Mouse (Mus musculus) forebrain, embryonic 11.5 days (tissue): ENCODE measurements around the gene Mcu. TPM values are rescaled to one million over a fixed set of nuclear protein-coding genes. Genes with fewer than 3 reads are reported as not detected.

Experiments
- ATAC-seq: fragments of 200-750 bp; cut with Nextera tagmentation; replicated peaks from 2 replicates; pipeline ENCODE4 v1.8.0; 2017; ENCODE audit warnings: moderate TSS enrichment; ENCODE audit not compliant: low FRiP score
- DNase-seq: peaks from one replicate; pipeline ENCODE4 v3.0.0-alpha.2; 2017; ENCODE audit warnings: low spot score
- H3K27ac ChIP-seq: fragments of 300-500 bp; sonication (generic); 2 replicates; pipeline ENCODE4 v1.5.1; 2014; ENCODE audit warnings: low read depth, low read length
- H3K27me3 ChIP-seq: fragments of 300-500 bp; sonication (generic); 2 replicates; pipeline ENCODE4 v1.6.1; 2014; ENCODE audit warnings: mild to moderate bottlenecking, low read length, mixed read lengths; ENCODE audit not compliant: control insufficient read depth, insufficient read depth
- H3K36me3 ChIP-seq: fragments of 300-500 bp; sonication (generic); 2 replicates; pipeline ENCODE4 v1.6.1; 2014; ENCODE audit warnings: mild to moderate bottlenecking, low read length, moderate library complexity, mixed read lengths; ENCODE audit not compliant: control insufficient read depth, insufficient read depth
- H3K4me1 ChIP-seq: fragments of 300-500 bp; sonication (generic); replicated peaks from 2 replicates; pipeline ENCODE4 v1.6.1; 2014; ENCODE audit warnings: low read length, mixed read lengths; ENCODE audit not compliant: control insufficient read depth, insufficient read depth
- H3K4me2 ChIP-seq: fragments of 300-500 bp; sonication (generic); 2 replicates; pipeline ENCODE4 v1.6.1; 2014; ENCODE audit warnings: low read depth, mild to moderate bottlenecking, low read length, moderate library complexity, mixed read lengths; ENCODE audit not compliant: severe bottlenecking
- H3K4me3 ChIP-seq: fragments of 300-500 bp; sonication (generic); 2 replicates; pipeline ENCODE4 v1.5.1; 2014; ENCODE audit warnings: low read depth, low read length
- H3K9ac ChIP-seq: fragments of 300-500 bp; sonication (generic); 2 replicates; pipeline ENCODE4 v1.6.1; 2014; ENCODE audit warnings: low read length
- H3K9me3 ChIP-seq: fragments of 300-500 bp; sonication (generic); 2 replicates; pipeline ENCODE4 v1.6.1; 2016; ENCODE audit warnings: low read length, mixed read lengths; ENCODE audit not compliant: control insufficient read depth
- WGBS: fragments of 180-500 bp; shearing (Covaris S2); extraction: QIAGEN DNeasy Blood & Tissue Kit; methylation state at CpG from one replicate; pipeline ENCODE4 v1.1.7; 2014; 5-methylcytosine and 5-hydroxymethylcytosine counted together
- polyA plus RNA-seq: library from polyadenylated mRNA; unstranded; fragments of >200 nt; fragmentation: Nextera tagmentation; extraction: Ambion mirVana; gene quantifications from 2 replicates; pipeline ENCODE4 v1.2.1, GENCODE M21; 2014

The Mcu gene
- polyA plus RNA-seq, 1 experiment from 2014 or later: 22.3 TPM

- Histone ChIP-seq H3K4me2 (no peak overlapping the region), H3K27me3 (no peaks in the 10 kb centered on the region), H3K4me3 (no peak overlapping the region), H3K36me3 (no peaks in the 10 kb centered on the region), H3K9me3 (no peaks in the 10 kb centered on the region), H3K9ac (no peak overlapping the region), H3K27ac (no peak overlapping the region), H3K4me1 (no peaks in the 10 kb centered on the region)
- DNase-seq: no peak
- WGBS: 92% methylated on average over 5 of the region's 5 CpGs
- no peak for ATAC-seq
Measured at GRCm38 (mm10) chr10:59527819-59528218, 88.7 kb downstream of the Mcu start.

DNA sequence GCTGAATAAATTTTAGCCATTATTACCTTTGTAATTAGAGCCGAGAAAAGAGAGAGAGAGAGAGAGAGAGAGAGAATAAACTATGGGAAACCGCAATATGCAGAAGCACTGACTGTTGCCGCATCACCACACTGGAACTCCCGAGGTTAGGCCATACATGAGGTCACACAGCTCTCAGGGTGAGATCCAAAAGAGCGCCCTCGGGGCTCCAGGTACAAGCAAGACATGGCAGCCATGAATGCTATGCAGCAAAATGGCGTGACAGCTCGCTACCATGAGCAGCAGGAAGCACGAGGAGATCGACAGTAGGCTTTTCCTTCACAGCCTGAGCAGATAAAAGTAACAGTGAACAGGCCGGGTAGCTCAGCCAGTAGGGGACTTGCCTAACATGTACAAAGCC lies 89.2 kb downstream of the Mcu start:
- no peak overlapping the region for H3K9ac ChIP-seq
- ATAC-seq: no peak
- no peak for DNase-seq
- no peaks in the 10 kb centered on the region for H3K27me3 ChIP-seq
- WGBS: 89% methylated on average over 11 of the region's 11 CpGs
- H3K4me3 ChIP-seq: no peak overlapping the region
- no peak overlapping the region for H3K4me2 ChIP-seq
- no peaks in the 10 kb centered on the region for H3K36me3 ChIP-seq
- no peaks in the 10 kb centered on the region for H3K9me3 ChIP-seq
- H3K4me1 ChIP-seq: no peaks in the 10 kb centered on the region
- no peak overlapping the region for H3K27ac ChIP-seq

DNA sequence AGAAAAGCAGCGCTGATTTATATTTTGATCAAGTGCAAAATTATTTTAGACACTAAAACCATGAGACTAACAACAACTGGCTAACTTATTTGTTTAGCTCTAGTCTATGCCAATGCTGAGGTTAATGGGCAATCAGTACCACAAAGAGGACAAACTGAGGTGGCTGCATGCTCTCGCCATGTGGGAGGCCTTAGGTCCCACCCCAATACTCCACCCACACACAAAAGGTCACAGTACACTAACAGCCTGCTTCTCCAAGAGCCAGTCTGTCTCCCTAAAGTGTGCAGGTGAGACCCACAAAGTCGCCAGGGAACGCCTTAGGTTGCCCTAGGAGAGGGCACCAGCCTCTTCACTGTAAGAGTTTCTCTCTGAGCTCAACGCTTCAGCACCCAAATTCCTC lies 91.8 kb downstream of the Mcu start:
- Histone ChIP-seq H3K36me3 (no peaks in the 10 kb centered on the region), H3K4me2 (no peak overlapping the region), H3K4me1 (no peaks in the 10 kb centered on the region), H3K27ac (no peak overlapping the region), H3K9ac (no peak overlapping the region), H3K9me3 (no peaks in the 10 kb centered on the region), H3K27me3 (no peaks in the 10 kb centered on the region), H3K4me3 (no peak overlapping the region)
- no peak for DNase-seq
- WGBS: 89% methylated on average over 5 of the region's 5 CpGs
- no peak for ATAC-seq

DNA sequence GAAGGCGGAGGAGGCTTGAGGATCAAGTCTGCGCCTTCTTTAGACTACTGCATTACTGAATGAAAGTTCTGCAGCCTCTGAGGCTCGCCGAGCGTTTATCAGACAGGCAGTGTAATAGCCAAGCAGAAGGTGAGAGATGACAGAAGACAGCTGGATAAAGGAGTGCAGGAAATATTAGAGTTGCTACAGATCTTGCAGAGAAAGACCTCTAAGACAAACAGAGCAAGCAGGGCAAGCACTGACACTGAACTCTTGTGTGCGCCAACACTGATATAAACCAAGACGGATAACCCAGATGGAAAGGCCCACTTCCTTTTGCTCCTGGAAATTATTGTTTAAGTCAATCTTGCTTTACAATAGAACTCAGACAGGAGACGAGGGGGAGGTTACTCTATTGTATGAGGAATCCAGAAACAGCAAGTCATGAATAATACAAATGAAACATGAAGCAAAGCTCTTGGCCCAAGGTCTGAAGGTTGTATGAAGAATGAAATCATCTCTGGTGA lies 92.6 kb downstream of the Mcu start:
- DNase-seq: no peak
- no peaks in the 10 kb centered on the region for H3K36me3 ChIP-seq
- 76% methylated on average over 8 of the region's 8 CpGs for WGBS

DNA sequence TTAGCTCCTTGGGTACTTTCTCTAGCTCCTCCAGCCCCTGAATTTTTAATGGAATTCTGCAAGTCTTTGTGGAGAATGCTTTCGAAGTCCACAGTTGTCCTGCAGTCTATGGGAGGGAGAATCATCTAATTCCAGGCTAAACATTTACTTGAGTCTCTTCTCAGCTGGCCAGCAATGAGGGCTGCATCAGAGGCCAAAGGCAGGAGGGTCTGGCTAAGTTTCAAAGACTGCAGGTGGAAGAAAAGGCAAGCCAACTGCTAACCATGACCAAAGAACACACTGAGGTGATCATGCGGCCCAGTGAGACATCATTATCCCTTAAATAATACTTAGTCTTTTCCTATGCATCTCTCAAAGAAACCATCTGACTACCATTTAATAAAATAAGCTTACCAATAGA lies 95.8 kb downstream of the Mcu start:
- Histone ChIP-seq H3K9me3 (no peaks in the 10 kb centered on the region), H3K4me1 (no peaks in the 10 kb centered on the region), H3K4me2 (no peak overlapping the region), H3K36me3 (no peaks in the 10 kb centered on the region), H3K27me3 (no peaks in the 10 kb centered on the region), H3K9ac (no peak overlapping the region), H3K4me3 (no peak overlapping the region), H3K27ac (no peak overlapping the region)
- ATAC-seq (no peak), DNase-seq (no peak)
- WGBS: 88% methylated on average over 2 of the region's 2 CpGs

More for the DNA sequence above, 92.6 kb downstream of the Mcu start:
- Histone ChIP-seq H3K27ac (no peak overlapping the region), H3K4me2 (no peak overlapping the region), H3K9ac (no peak overlapping the region), H3K27me3 (no peaks in the 10 kb centered on the region), H3K9me3 (no peaks in the 10 kb centered on the region), H3K4me1 (no peaks in the 10 kb centered on the region), H3K4me3 (no peak overlapping the region)
- no peak for ATAC-seq

DNA sequence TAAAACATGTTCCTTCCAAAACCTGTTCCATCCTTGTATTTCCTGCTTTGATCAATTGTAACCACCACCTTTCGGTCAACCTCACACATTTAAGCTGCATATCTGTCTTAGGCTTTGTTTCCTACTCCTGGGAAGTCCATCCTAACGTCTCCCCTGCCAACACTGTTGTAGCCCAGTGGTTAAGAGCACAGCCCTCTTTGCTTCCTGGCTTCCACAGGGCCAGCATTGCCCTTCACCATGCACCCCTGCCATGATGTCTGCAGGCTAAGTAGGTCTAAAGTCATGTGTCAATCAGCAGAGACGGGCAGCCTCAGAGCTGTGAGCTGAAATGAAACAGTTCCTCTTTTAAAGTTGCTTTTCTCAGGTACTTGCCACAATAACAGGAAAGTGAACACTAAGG lies 97.1 kb downstream of the Mcu start:
- H3K4me2 ChIP-seq: no peak overlapping the region
- ATAC-seq: no peak
- 85% methylated on average over 3 of the region's 3 CpGs for WGBS
- no peaks in the 10 kb centered on the region for H3K36me3 ChIP-seq
- no peaks in the 10 kb centered on the region for H3K4me1 ChIP-seq
- no peak for DNase-seq
- no peaks in the 10 kb centered on the region for H3K27me3 ChIP-seq
- no peak overlapping the region for H3K4me3 ChIP-seq
- H3K9me3 ChIP-seq: no peaks in the 10 kb centered on the region
- no peak overlapping the region for H3K27ac ChIP-seq
- H3K9ac ChIP-seq: no peak overlapping the region

DNA sequence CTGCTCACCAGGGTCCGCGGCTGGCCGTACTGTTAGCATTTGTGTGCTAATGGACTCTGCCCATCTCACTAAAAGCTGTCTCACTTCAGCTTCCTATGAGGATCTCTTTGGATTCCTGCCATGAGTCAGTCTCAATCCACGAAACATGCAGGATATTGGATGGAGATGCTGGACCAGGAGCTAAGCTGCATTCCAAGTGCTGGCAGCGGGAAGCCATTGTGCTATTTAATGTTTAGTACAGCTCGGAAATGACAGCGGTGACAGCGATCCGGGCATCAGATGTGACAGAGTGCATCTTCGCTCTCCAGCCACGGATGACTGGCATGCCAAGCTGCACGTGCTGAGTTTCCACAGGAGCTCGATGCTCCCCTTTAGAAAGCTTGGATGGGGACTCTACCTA lies 99.3 kb downstream of the Mcu start:
- H3K27me3 ChIP-seq: no peaks in the 10 kb centered on the region
- H3K4me1 ChIP-seq: 0 out of 2 replicates have a peak, but pooled peaks cover 1% of the 10 kb centered on the region
- H3K9me3 ChIP-seq: no peaks in the 10 kb centered on the region
- H3K9ac ChIP-seq: no peak overlapping the region
- no peak for DNase-seq
- no peak overlapping the region for H3K27ac ChIP-seq
- no peaks in the 10 kb centered on the region for H3K36me3 ChIP-seq
- no peak overlapping the region for H3K4me3 ChIP-seq
- WGBS: 94% methylated on average over 13 of the region's 13 CpGs
- ATAC-seq: no peak
- H3K4me2 ChIP-seq: no peak overlapping the region

GRCm38 (mm10) chr10:59514739-59515464 lies 101.6 kb downstream of the Mcu start:
- Histone ChIP-seq H3K4me3 (no peak overlapping the region), H3K27me3 (no peaks in the 10 kb centered on the region), H3K9ac (no peak overlapping the region), H3K9me3 (no peaks in the 10 kb centered on the region), H3K36me3 (no peaks in the 10 kb centered on the region), H3K4me2 (no peak overlapping the region), H3K27ac (no peak overlapping the region), H3K4me1 (0 out of 2 replicates have a peak, but pooled peaks cover 1% of the 10 kb centered on the region)
- WGBS: 89% methylated on average over 15 of the region's 15 CpGs
- DNase-seq (no peak), ATAC-seq (no peak)

DNA sequence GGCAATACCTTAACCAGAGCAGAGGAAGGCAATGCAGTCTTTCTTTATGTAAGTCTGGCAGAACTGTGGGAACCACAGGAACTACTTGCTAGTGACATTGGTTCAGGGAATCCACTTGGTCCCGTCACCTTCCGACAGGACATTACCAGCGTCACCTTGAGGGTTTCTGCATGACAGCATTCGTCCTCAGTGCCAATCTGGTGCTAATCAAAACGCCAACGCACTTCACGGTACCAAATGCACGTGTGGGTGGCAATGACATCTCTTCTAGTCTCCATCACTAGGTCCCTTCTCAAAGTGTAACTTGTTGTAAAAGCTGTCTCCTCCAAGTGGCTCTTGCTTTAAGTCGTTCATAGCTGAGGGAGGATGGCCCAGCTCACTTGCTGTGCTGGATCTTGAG lies 104.3 kb downstream of the Mcu start:
- 91% methylated on average over 9 of the region's 9 CpGs for WGBS
- Histone ChIP-seq H3K27me3 (no peaks in the 10 kb centered on the region), H3K4me1 (0 out of 2 replicates have a peak, but pooled peaks cover 1% of the 10 kb centered on the region), H3K4me3 (no peak overlapping the region), H3K36me3 (no peaks in the 10 kb centered on the region), H3K4me2 (no peak overlapping the region), H3K9ac (no peak overlapping the region), H3K9me3 (no peaks in the 10 kb centered on the region), H3K27ac (no peak overlapping the region)
- DNase-seq (no peak), ATAC-seq (no peak)
